Comparison of ENCODE assay signal across 21 mouse cellular contexts in the genomic region with DNA sequence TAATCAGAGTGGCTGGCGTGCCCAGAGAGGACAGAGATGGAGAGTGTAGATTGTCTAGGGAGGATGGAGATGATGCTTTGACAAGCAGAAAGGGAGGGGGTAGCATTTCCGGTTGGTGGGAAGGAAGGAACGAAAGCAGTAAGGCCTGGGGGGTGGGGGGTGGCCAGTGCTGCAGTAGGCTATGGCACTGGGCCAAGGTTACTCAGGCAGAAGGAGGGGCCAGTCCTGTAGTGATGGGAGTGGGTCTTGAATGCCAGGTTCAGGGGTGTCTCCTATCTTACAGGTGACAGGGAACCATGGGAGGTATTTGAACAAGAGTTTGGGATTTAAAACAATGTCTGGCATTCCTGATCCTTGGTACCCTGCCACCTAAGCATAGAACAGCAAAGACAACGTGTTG. TPM values are rescaled to one million over a fixed set of nuclear protein-coding genes. Genes with fewer than 3 reads are reported as not detected.
"Had no signal": no experiment of that assay in that cellular context is flagged by ENCODE, and none has a peak within 500 bp of the region (broad histone marks: within the 10 kb centered on the region; RNA-seq: fewer than 3 reads in every experiment).

No protein-coding gene starts in this region.

- H3K9me3 ChIP-seq: lung, embryonic 15.5 days; midbrain, embryonic 10.5 days; midbrain, embryonic 12.5 days; neural tube, embryonic 13.5 days; neural tube, embryonic 15.5 days had no signal

- H3K36me3 ChIP-seq: lung, embryonic 15.5 days; midbrain, embryonic 10.5 days; midbrain, embryonic 12.5 days; neural tube, embryonic 13.5 days had no signal

- H3K27ac ChIP-seq: lung, embryonic 15.5 days; midbrain, embryonic 10.5 days; midbrain, embryonic 12.5 days; neural tube, embryonic 13.5 days; neural tube, embryonic 15.5 days had no signal

- H3K27me3 ChIP-seq: lung, embryonic 15.5 days; midbrain, embryonic 12.5 days; neural tube, embryonic 13.5 days; neural tube, embryonic 15.5 days had no signal

- H3K4me2 ChIP-seq: lung, embryonic 15.5 days; midbrain, embryonic 12.5 days; neural tube, embryonic 13.5 days; neural tube, embryonic 15.5 days had no signal

- ATAC-seq: lung, postnatal 0 days; midbrain, embryonic 16.5 days had no signal

- H3K4me3 ChIP-seq: lung, embryonic 15.5 days; midbrain, embryonic 10.5 days; midbrain, embryonic 12.5 days; myocyte; neural tube, embryonic 13.5 days; neural tube, embryonic 15.5 days had no signal

- H3K9ac ChIP-seq: lung, embryonic 15.5 days; midbrain, embryonic 12.5 days; neural tube, embryonic 13.5 days; neural tube, embryonic 15.5 days had no signal

- DNase-seq: lung, adult 18-20 months; lung, postnatal 14 days; lung, postnatal 4 days; midbrain, embryonic 14.5 days; retina, postnatal 1 day; right cerebral cortex, adult 18-20 months; right cerebral cortex, postnatal 25 days; right cerebral cortex, postnatal 4 days; spleen, adult 18-20 months; thymus, adult 18-20 months; thymus, postnatal 14 days; thymus, postnatal 36 days had no signal

- H3K4me1 ChIP-seq: lung, embryonic 15.5 days; midbrain, embryonic 12.5 days had no signal

RNA-seq across cellular contexts. Expression of a gene that starts 13.2 kb away (rescaled TPM):
- polyA plus RNA-seq: lung, postnatal 0 days; myocyte; thymus, postnatal 0 days had no signal
